Mouse (Mus musculus): ENCODE data around the gene Olfr948. TPM values are rescaled to one million over a fixed set of nuclear protein-coding genes. Genes with fewer than 3 reads are reported as not detected.

Olfr948 gene
- polyA plus RNA-seq (2015; fragmentation: Nextera tagmentation; extraction: Ambion mirVana): not detected in 2 replicates

- Histone ChIP-seq H3K36me3 (no peaks in the 10 kb centered on the region), H3K27me3 (no peaks in the 10 kb centered on the region), H3K27ac (no peak within 1 kb of the TSS), H3K9ac (no peak within 1 kb of the TSS), H3K4me1 (replicated peaks) (no peaks in the 10 kb centered on the region), H3K9me3 (replicated peaks) (no peaks in the 10 kb centered on the region), H3K4me3 (no peak within 1 kb of the TSS), H3K4me2 (no peak within 1 kb of the TSS)
- no peak for ATAC-seq (replicated peaks; ENCODE audit: insufficient number of reproducible peaks, insufficient read depth, low FRiP score, low read depth)
These were observed at the start of gene Olfr948 for GRCm38 (mm10) chr9:39325945-39326344. TSS of gene Olfr948 (minus strand) at chr9:39326045.

- H3K9ac ChIP-seq: no peak overlapping the region
- no peak for ATAC-seq (replicated peaks; ENCODE audit: insufficient number of reproducible peaks, insufficient read depth, low FRiP score, low read depth)
- no peak overlapping the region for H3K4me3 ChIP-seq
- no peaks in the 10 kb centered on the region for H3K4me1 ChIP-seq (replicated peaks)
- no peaks in the 10 kb centered on the region for H3K27me3 ChIP-seq
- H3K27ac ChIP-seq: no peak overlapping the region
- WGBS: 75% methylated on average over 2 of the region's 2 CpGs
- H3K9me3 ChIP-seq (replicated peaks): no peaks in the 10 kb centered on the region
- H3K4me2 ChIP-seq: no peak overlapping the region
- no peaks in the 10 kb centered on the region for H3K36me3 ChIP-seq
These were observed 38.7 kb downstream of the Olfr948 start for GRCm38 (mm10) chr9:39287136-39287535.

- Histone ChIP-seq H3K9ac (no peak within 1 kb of the TSS), H3K9me3 (replicated peaks) (no peaks in the 10 kb centered on the region), H3K36me3 (no peaks in the 10 kb centered on the region), H3K27ac (no peak within 1 kb of the TSS), H3K4me3 (no peak within 1 kb of the TSS), H3K4me2 (no peak within 1 kb of the TSS), H3K4me1 (replicated peaks) (no peaks in the 10 kb centered on the region), H3K27me3 (no peaks in the 10 kb centered on the region)
- no peak for ATAC-seq (replicated peaks; ENCODE audit: insufficient number of reproducible peaks, insufficient read depth, low FRiP score, low read depth)
- WGBS: 73% methylated on average over 3 of the region's 3 CpGs
These were observed 49.1 kb downstream of the Olfr948 start, which contains the start of gene Olfr945 for GRCm38 (mm10) chr9:39276718-39277117. TSS of gene Olfr945 (minus strand) at chr9:39276818.

Other genes with a start within 250 kb of the Olfr948 start
- gene Olfr938, start 247.2 kb downstream of the Olfr948 start, polyA plus RNA-seq (2015; fragmentation: Nextera tagmentation; extraction: Ambion mirVana): not detected in 2 replicates
- gene Olfr27, start 197.9 kb downstream of the Olfr948 start, polyA plus RNA-seq (2015; fragmentation: Nextera tagmentation; extraction: Ambion mirVana): not detected in 2 replicates
- not detected in 2 replicates for gene Olfr943, start 159.7 kb downstream of the Olfr948 start, polyA plus RNA-seq (2015; fragmentation: Nextera tagmentation; extraction: Ambion mirVana)
- not detected in 2 replicates for gene Olfr944, start 124.1 kb downstream of the Olfr948 start, polyA plus RNA-seq (2015; fragmentation: Nextera tagmentation; extraction: Ambion mirVana)
- not detected in 2 replicates for gene Olfr1537, start 76.1 kb downstream of the Olfr948 start, polyA plus RNA-seq (2015; fragmentation: Nextera tagmentation; extraction: Ambion mirVana)
- gene Olfr945, start 49.2 kb downstream of the Olfr948 start, polyA plus RNA-seq (2015; fragmentation: Nextera tagmentation; extraction: Ambion mirVana): not detected in 2 replicates
- gene Olfr951, start 61.4 kb upstream of the Olfr948 start, polyA plus RNA-seq (2015; fragmentation: Nextera tagmentation; extraction: Ambion mirVana): not detected in 2 replicates
- not detected in 2 replicates for gene Olfr952, start 101.1 kb upstream of the Olfr948 start, polyA plus RNA-seq (2015; fragmentation: Nextera tagmentation; extraction: Ambion mirVana)
- gene Olfr954, start 130.7 kb upstream of the Olfr948 start, polyA plus RNA-seq (2015; fragmentation: Nextera tagmentation; extraction: Ambion mirVana): not detected in 2 replicates
- gene Olfr955, start 145.9 kb upstream of the Olfr948 start, polyA plus RNA-seq (2015; fragmentation: Nextera tagmentation; extraction: Ambion mirVana): not detected in 2 replicates
- not detected in 2 replicates for gene Olfr44, start 167.9 kb upstream of the Olfr948 start, polyA plus RNA-seq (2015; fragmentation: Nextera tagmentation; extraction: Ambion mirVana)
- not detected in 2 replicates for gene Olfr957, start 189.8 kb upstream of the Olfr948 start, polyA plus RNA-seq (2015; fragmentation: Nextera tagmentation; extraction: Ambion mirVana)
- gene Olfr958, start 228.0 kb upstream of the Olfr948 start, polyA plus RNA-seq (2015; fragmentation: Nextera tagmentation; extraction: Ambion mirVana): not detected in 2 replicates
- gene Olfr959, start 249.5 kb upstream of the Olfr948 start, polyA plus RNA-seq (2015; fragmentation: Nextera tagmentation; extraction: Ambion mirVana): not detected in 2 replicates

All from heart, embryonic 15.5 days (tissue).